Mouse (Mus musculus) ES-E14 (cell line): Measurements from ENCODE around the gene Cgnl1.

Experiments
- MAFK ChIP-seq: IDR thresholded peaks from 2 replicates; pipeline ENCODE4 v1.6.1; 2014; ENCODE audit warnings: mild to moderate bottlenecking, low read depth, low read length, inconsistent platforms; ENCODE audit not compliant: insufficient read depth
- ZNF384 ChIP-seq: IDR thresholded peaks from 2 replicates; pipeline ENCODE4 v1.6.1; 2012; ENCODE audit warnings: low read depth, low read length, inconsistent platforms

DNA sequence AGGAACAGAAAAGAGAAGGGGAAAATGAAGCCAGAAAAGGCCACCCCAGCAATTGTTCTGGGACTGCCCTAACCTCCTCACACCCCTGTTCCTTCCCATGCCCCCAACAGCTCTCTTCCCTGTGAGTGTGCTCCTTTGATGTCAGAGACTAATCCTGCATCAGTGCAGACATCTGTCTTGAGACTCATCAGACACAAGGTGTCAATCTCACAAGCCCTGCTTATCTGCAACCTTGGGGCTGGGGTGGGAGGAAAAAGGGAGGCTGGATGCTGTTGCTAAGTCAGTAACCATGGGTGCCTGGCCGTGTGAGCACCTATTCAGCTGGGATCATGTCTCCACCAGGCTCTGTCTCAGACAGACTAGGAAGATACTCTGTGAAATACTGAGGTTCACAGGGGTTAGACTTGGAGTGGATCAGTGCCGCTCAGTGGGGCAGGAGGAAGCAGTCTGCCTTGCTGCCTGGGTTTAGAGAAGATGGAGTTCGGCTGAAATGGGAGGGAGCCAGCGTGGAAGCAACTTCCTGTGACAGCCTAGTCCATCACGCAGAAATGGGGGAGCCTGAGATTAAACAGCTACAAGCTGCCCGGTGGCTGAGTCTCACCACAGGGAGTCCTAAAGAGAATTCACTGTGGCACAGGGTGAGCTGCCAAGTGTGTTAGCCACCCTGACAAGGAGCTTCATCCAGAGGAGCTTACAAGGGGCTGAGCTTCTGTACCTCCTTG lies 166.3 kb downstream of the Cgnl1 start:
- no peak for TF ChIP-seq MAFK
- no peak for TF ChIP-seq ZNF384
